Mouse (Mus musculus) G1E (cell line): Measurements from ENCODE around the gene Esyt1. TPM values are rescaled to one million over a fixed set of nuclear protein-coding genes. Genes with fewer than 3 reads are reported as not detected.

Experiments
- ATAC-seq: 2 replicates; pipeline ENCODE4 v1.8.0; 2016; ENCODE audit warnings: mild to moderate bottlenecking; ENCODE audit not compliant: insufficient number of reproducible peaks, poor library complexity, low FRiP score, severe bottlenecking; ENCODE audit errors: extremely low read depth
- DNase-seq: peaks from one replicate; pipeline ENCODE4 v3.0.0; 2012; ENCODE audit warnings: low spot score
- H3K27me3 ChIP-seq: 2 replicates; pipeline ENCODE4 v1.6.1; 2012; ENCODE audit warnings: mild to moderate bottlenecking, low read length, inconsistent platforms; ENCODE audit not compliant: insufficient read depth
- H3K36me3 ChIP-seq: replicated peaks from 2 replicates; pipeline ENCODE3; 2012; ENCODE audit warnings: mild to moderate bottlenecking, inconsistent platforms
- H3K4me1 ChIP-seq: 2 replicates; pipeline ENCODE4 v1.6.1; 2012; ENCODE audit warnings: low read depth, low read length, inconsistent platforms, mixed read lengths; ENCODE audit not compliant: insufficient read depth
- H3K4me3 ChIP-seq: 2 replicates; pipeline ENCODE4 v1.5.1; 2012; ENCODE audit warnings: low read depth, mild to moderate bottlenecking, inconsistent platforms, low read length, moderate library complexity, mixed read lengths
- H3K9me3 ChIP-seq: replicated peaks from 2 replicates; pipeline ENCODE4 v1.6.1; 2012; ENCODE audit warnings: inconsistent platforms
- CTCF ChIP-seq: IDR thresholded peaks from 2 replicates; pipeline ENCODE4 v1.5.1; 2012; ENCODE audit warnings: low read depth, low read length, inconsistent platforms, mixed read lengths
- GATA1 ChIP-seq: IDR thresholded peaks from 2 replicates; pipeline ENCODE4 v1.6.1; 2012; ENCODE audit warnings: borderline replicate concordance, low read length, inconsistent platforms, mixed read lengths
- GATA2 ChIP-seq: IDR thresholded peaks from 2 replicates; pipeline ENCODE4 v1.6.1; 2012; ENCODE audit warnings: low read depth, low read length, inconsistent platforms, borderline replicate concordance
- POLR2AphosphoS5 ChIP-seq: IDR thresholded peaks from 2 replicates; pipeline ENCODE4 v1.6.1; 2012; ENCODE audit warnings: low read depth, low read length, inconsistent platforms; ENCODE audit not compliant: insufficient replicate concordance
- TAL1 ChIP-seq: conservative IDR thresholded peaks from 2 replicates; pipeline ENCODE4 v1.6.1; 2012; ENCODE audit warnings: low read depth, low read length, inconsistent platforms, mixed read lengths
- polyA plus RNA-seq: library from polyadenylated mRNA; stranded (reverse); fragments of >175 nt; gene quantifications from 2 replicates; pipeline ENCODE4 v1.2.3, GENCODE M21; 2012
- total RNA-seq, 2 experiments: library from RNA; stranded (forward) in 1 of 2; stranded (reverse) in 1 of 2; fragments of 200-1000 nt in 1 of 2; fragments of >200 nt in 1 of 2; fragmentation: Nextera tagmentation in 1 of 2; gene quantifications; 2 replicates each; pipeline ENCODE4 v1.2.3; 2014 to 2017

The Esyt1 gene
- total RNA-seq (2014; fragmentation: Nextera tagmentation) (31.8 and 36.0 TPM in 2 replicates), total RNA-seq (2017) (98.1 and 107 TPM in 2 replicates), polyA plus RNA-seq (72.2 and 80.2 TPM in 2 replicates)

GRCm38 (mm10) chr10:128525671-128526308 is at the start of gene Esyt1:
Esyt1 (minus strand) TSS chr10:128525871.
- Histone ChIP-seq H3K27me3 (peaks cover 5% of the 10 kb centered on the region; the same call in 1 of the 2 replicates), H3K9me3 (no peaks in the 10 kb centered on the region), H3K36me3 (peaks cover 32% of the 10 kb centered on the region), H3K4me1 (peaks cover 35% of the 10 kb centered on the region), H3K4me3 (peak within 1 kb of the TSS; percentile 91)
- TF ChIP-seq GATA1 (no peak), POLR2AphosphoS5 (no peak), GATA2 (no peak), CTCF (no peak), TAL1 (no peak)
- ATAC-seq (peak; percentile 93), DNase-seq (peak; percentile 89)

- H3K4me3 ChIP-seq, result no peak overlapping the region
- TF ChIP-seq CTCF (peak; percentile 51; the same call in 1 of the 2 replicates), GATA1 (no peak)
- no peak; the same call in 1 of the 2 replicates for ATAC-seq
- peaks cover 73% of the 10 kb centered on the region for H3K27me3 ChIP-seq
- H3K36me3 ChIP-seq, result no peaks in the 10 kb centered on the region
- H3K4me1 ChIP-seq, result no peaks in the 10 kb centered on the region
- no peak for DNase-seq
- H3K9me3 ChIP-seq, result no peaks in the 10 kb centered on the region
Observed at GRCm38 (mm10) chr10:128575063-128575462, 49.4 kb upstream of the Esyt1 start.

- Histone ChIP-seq H3K27me3 (peaks cover 19% of the 10 kb centered on the region), H3K36me3 (peaks cover 37% of the 10 kb centered on the region), H3K4me1 (peaks cover 28% of the 10 kb centered on the region), H3K9me3 (no peaks in the 10 kb centered on the region), H3K4me3 (peak within 1 kb of the TSS; percentile 98)
- DNase-seq (peak; percentile 97), ATAC-seq (peak; percentile 93)
- TF ChIP-seq POLR2AphosphoS5, result no peak
Observed at GRCm38 (mm10) chr10:128565788-128566531, 40.3 kb upstream of the Esyt1 start, which contains the start of gene Pa2g4. Pa2g4 (minus strand) TSS chr10:128565987.

GRCm38 (mm10) chr10:128565206-128565787 is 39.6 kb upstream of the Esyt1 start:
- peak overlapping the region; percentile 98 for H3K4me3 ChIP-seq
- H3K36me3 ChIP-seq, result peaks cover 44% of the 10 kb centered on the region
- no peak for ATAC-seq
- H3K4me1 ChIP-seq, result peaks cover 28% of the 10 kb centered on the region
- H3K9me3 ChIP-seq, result no peaks in the 10 kb centered on the region
- peak; percentile 57 for DNase-seq
- H3K27me3 ChIP-seq, result peaks cover 15% of the 10 kb centered on the region
- TF ChIP-seq POLR2AphosphoS5 (no peak), GATA2 (no peak), CTCF (no peak), GATA1 (no peak), TAL1 (no peak)

GRCm38 (mm10) chr10:128563544-128563943 is 37.9 kb upstream of the Esyt1 start:
- TF ChIP-seq GATA2 (no peak), POLR2AphosphoS5 (0 out of 2 replicates have a peak, but pooled peaks have one; percentile 49)
- ATAC-seq (no peak), DNase-seq (no peak)
- Histone ChIP-seq H3K27me3 (no peaks in the 10 kb centered on the region; the same call in 1 of the 2 replicates), H3K4me3 (peak overlapping the region; percentile 98), H3K9me3 (no peaks in the 10 kb centered on the region), H3K36me3 (peaks cover 62% of the 10 kb centered on the region), H3K4me1 (peaks cover 37% of the 10 kb centered on the region)

- Histone ChIP-seq H3K4me1 (peaks cover 12% of the 10 kb centered on the region), H3K9me3 (no peaks in the 10 kb centered on the region), H3K27me3 (no peaks in the 10 kb centered on the region), H3K4me3 (no peak overlapping the region), H3K36me3 (peaks cover 55% of the 10 kb centered on the region)
- TF ChIP-seq POLR2AphosphoS5 (no peak), GATA2 (no peak), TAL1 (no peak), GATA1 (no peak), CTCF (no peak)
- DNase-seq (no peak), ATAC-seq (no peak)
Observed at GRCm38 (mm10) chr10:128556963-128557362, 31.3 kb upstream of the Esyt1 start.
